Mouse (Mus musculus) thymus, adult 2 months (tissue): Measurements from ENCODE around the gene Thap8. TPM values are rescaled to one million over a fixed set of nuclear protein-coding genes. Genes with fewer than 3 reads are reported as not detected.

ENCODE experiments used
- DNase-seq: peaks from one replicate; pipeline ENCODE4 v3.0.0; 2021
- H3K27ac ChIP-seq: fragments of 200-500 bp; 2 replicates; pipeline ENCODE4 v1.5.1; 2012; ENCODE audit warnings: low read length, control low read depth; ENCODE audit not compliant: control insufficient read depth, insufficient read depth
- H3K27me3 ChIP-seq: fragments of 200-500 bp; 2 replicates; pipeline ENCODE4 v1.6.1; 2012; ENCODE audit warnings: mild to moderate bottlenecking, low read length, moderate library complexity, mixed read lengths; ENCODE audit not compliant: control insufficient read depth, insufficient read depth
- H3K36me3 ChIP-seq: fragments of 200-500 bp; 2 replicates; pipeline ENCODE4 v1.6.1; 2012; ENCODE audit warnings: mild to moderate bottlenecking, low read length, moderate library complexity; ENCODE audit not compliant: control insufficient read depth, insufficient read depth
- H3K4me1 ChIP-seq: fragments of 200-500 bp; replicated peaks from 2 replicates; pipeline ENCODE4 v1.6.1; 2012; ENCODE audit warnings: low read length; ENCODE audit not compliant: control insufficient read depth, insufficient read depth
- H3K4me3 ChIP-seq: fragments of 200-500 bp; 2 replicates; pipeline ENCODE4 v1.5.1; 2012; ENCODE audit warnings: mild to moderate bottlenecking, low read length, control low read depth, moderate library complexity; ENCODE audit not compliant: control insufficient read depth, insufficient read depth
- CTCF ChIP-seq: fragments of 200-500 bp; IDR thresholded peaks from 2 replicates; pipeline ENCODE4 v1.5.1; 2012; ENCODE audit warnings: mild to moderate bottlenecking, control low read depth, low read length, moderate library complexity, borderline replicate concordance; ENCODE audit not compliant: control insufficient read depth, poor library complexity, insufficient read depth; ENCODE audit errors: extremely low read depth
- POLR2A ChIP-seq: fragments of 200-500 bp; IDR thresholded peaks from 2 replicates; pipeline ENCODE4 v1.6.1; 2012; ENCODE audit warnings: mild to moderate bottlenecking, low read length, control low read depth, moderate library complexity; ENCODE audit not compliant: control insufficient read depth, poor library complexity, insufficient read depth; ENCODE audit errors: extremely low read depth
- WGBS: fragments of 180-500 bp; shearing (Covaris S2); methylation state at CpG from one replicate; pipeline ENCODE4 v1.1.7; 2018; 5-methylcytosine and 5-hydroxymethylcytosine counted together
- polyA plus RNA-seq: library from polyadenylated mRNA; depleted of rRNA; stranded (reverse); fragments of >200 nt; gene quantifications from 2 replicates; pipeline ENCODE4 v1.2.3, GENCODE M21; 2012

The Thap8 gene
- polyA plus RNA-seq, 1 experiment: 0.26 TPM

DNA sequence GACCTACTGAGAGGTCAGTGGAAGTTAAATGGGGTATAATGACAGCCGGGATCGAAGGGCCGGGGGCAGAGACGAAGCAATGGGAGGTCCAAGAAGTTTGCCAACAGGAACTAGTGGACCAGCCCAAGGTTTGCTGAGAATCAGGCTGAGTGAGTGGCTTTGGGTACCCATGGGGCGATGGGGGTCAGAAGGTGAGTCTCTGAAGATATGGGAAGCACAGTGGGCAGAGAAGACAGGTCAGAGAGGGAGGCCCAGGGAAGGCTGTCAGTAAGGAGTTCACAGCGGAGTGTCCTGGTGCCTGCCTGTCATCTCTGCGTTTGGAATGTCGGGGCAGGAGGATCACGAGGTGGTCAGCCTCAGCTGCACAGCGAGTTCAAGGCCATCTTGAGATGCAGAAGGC lies 48.5 kb downstream of the Thap8 start:
- TF ChIP-seq POLR2A (no peak), CTCF (no peak)
- DNase-seq: no peak
- H3K27ac ChIP-seq: no peak overlapping the region
- H3K4me1 ChIP-seq: peaks cover 20% of the 10 kb centered on the region
- H3K27me3 ChIP-seq: no peaks in the 10 kb centered on the region
- H3K36me3 ChIP-seq: no peaks in the 10 kb centered on the region
- H3K4me3 ChIP-seq: no peak overlapping the region
- WGBS: 89% methylated on average over 10 of the region's 10 CpGs

- 14% methylated on average over 13 of the region's 13 CpGs for WGBS
- no peak overlapping the region for H3K4me3 ChIP-seq
Observed at GRCm38 (mm10) chr7:30331887-30332286, 52.0 kb downstream of the Thap8 start.

DNA sequence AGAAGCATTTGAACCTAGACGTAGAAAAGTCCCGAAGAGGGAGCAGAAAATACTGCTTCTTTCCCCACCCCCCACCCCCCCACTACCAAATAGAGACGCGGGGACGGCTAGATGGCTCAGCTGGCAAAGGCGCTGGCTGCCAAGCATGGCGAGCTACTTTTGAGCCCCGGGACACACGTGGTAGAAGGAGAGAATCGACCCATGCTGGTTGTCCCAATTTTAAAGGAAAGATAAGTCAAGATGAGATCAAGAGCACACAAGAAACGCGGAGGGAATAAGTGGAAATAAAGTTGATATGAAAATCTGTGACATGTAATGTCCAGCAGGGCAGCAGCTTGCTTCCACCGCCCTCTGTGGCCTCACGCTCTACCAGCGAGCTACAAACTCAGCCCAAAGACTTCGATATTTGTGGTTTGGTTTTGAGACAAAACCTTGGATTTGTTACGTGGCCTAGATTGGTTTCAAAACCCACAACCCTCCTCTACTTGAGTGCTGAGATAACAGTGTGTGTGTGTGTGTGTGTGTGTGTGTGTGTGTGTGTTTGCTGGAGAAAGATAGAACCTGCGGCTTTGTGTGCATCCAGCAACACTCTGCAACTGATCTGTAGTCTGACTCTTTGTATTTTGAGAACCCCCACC lies 52.8 kb downstream of the Thap8 start:
- no peaks in the 10 kb centered on the region for H3K27me3 ChIP-seq
- H3K27ac ChIP-seq: peak overlapping the region; percentile 64
- no peak for TF ChIP-seq CTCF
- no peak for TF ChIP-seq POLR2A
- WGBS: 25% methylated on average over 18 of the region's 18 CpGs
- no peak for DNase-seq
- H3K4me3 ChIP-seq: no peak overlapping the region
- peaks cover 26% of the 10 kb centered on the region for H3K4me1 ChIP-seq
- no peaks in the 10 kb centered on the region for H3K36me3 ChIP-seq

More at GRCm38 (mm10) chr7:30331887-30332286, 52.0 kb downstream of the Thap8 start:
- no peak overlapping the region for H3K27ac ChIP-seq
- DNase-seq: peak; percentile 75
- no peak for TF ChIP-seq POLR2A
- peak; percentile 54; the same call in 1 of the 2 replicates for TF ChIP-seq CTCF
- no peaks in the 10 kb centered on the region for H3K36me3 ChIP-seq
- H3K27me3 ChIP-seq: no peaks in the 10 kb centered on the region
- H3K4me1 ChIP-seq: peaks cover 30% of the 10 kb centered on the region

DNA sequence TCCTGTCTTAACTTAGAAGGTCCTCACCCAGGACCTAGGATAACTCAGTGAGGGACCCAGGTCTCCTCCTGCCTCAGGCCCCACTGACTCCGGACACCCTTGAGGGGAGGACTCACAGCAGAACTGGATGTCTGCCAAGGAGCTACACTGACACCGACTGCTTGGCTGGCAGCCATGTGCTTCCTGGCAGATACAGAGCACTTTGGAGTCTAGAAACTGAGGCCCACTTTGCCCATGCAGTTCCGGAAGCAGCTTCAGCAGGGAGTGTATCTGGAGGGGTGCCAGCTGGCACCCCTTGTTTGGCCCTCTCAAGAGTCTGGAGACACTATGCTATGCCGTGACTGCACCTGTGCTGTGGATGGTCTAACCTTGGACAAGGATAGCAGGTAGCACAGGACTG lies 53.5 kb downstream of the Thap8 start:
- Histone ChIP-seq H3K27ac (peak overlapping the region; percentile 75), H3K4me1 (peaks cover 26% of the 10 kb centered on the region), H3K4me3 (no peak overlapping the region), H3K36me3 (no peaks in the 10 kb centered on the region), H3K27me3 (no peaks in the 10 kb centered on the region)
- peak; percentile 45 for DNase-seq
- TF ChIP-seq POLR2A (no peak), CTCF (no peak)
- WGBS: 2% methylated on average over 4 of the region's 4 CpGs

GRCm38 (mm10) chr7:30334563-30334962 lies 54.7 kb downstream of the Thap8 start:
- H3K36me3 ChIP-seq: no peaks in the 10 kb centered on the region
- no peak for DNase-seq
- H3K27me3 ChIP-seq: no peaks in the 10 kb centered on the region
- peaks cover 26% of the 10 kb centered on the region for H3K4me1 ChIP-seq
- no peak overlapping the region for H3K4me3 ChIP-seq
- WGBS: 77% methylated on average over 5 of the region's 5 CpGs
- TF ChIP-seq CTCF (no peak), POLR2A (no peak)
- no peak overlapping the region for H3K27ac ChIP-seq

DNA sequence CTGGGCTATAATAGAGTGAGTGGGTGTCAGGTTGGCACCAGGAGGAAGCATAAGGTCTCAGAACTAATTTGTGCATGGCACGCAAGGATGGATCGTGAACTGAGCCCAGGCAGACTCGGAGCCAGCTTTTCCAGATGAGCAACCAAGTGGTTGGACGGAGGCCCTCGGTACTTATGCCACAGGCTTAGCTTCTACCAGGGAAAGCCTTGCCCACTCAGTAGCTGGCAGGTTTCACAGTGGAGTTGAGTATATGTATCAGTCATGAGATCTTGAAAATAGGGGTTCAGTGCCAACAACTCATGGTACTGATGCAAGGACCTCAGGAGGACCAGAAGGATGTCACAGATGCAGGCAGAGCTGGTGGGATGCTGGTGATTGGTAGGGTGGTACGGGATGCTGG lies 55.8 kb downstream of the Thap8 start:
- TF ChIP-seq CTCF: no peak
- TF ChIP-seq POLR2A: no peak
- Histone ChIP-seq H3K36me3 (no peaks in the 10 kb centered on the region), H3K27ac (no peak overlapping the region), H3K4me3 (no peak overlapping the region), H3K4me1 (peaks cover 26% of the 10 kb centered on the region), H3K27me3 (no peaks in the 10 kb centered on the region)
- 92% methylated on average over 6 of the region's 6 CpGs for WGBS
- no peak for DNase-seq
